Mouse (Mus musculus) stomach, postnatal 0 days (tissue): ENCODE measurements at regions not wholly inside any gene's neighbourhood (a gene's known extent, or its start where the extent isn't known, plus 50 kb on each side); places are given as distances from the start of the nearest gene placed in this dataset.

Source experiments
- CTCF ChIP-seq: IDR thresholded peaks from 2 replicates; pipeline ENCODE4 v1.5.1; 2016; ENCODE audit warnings: antibody characterized with exemption, low read depth, mild to moderate bottlenecking, moderate library complexity
- EP300 ChIP-seq: optimal IDR thresholded peaks from 2 replicates; pipeline ENCODE3; 2016; ENCODE audit warnings: antibody characterized with exemption

- TF ChIP-seq EP300 (no peak), CTCF (no peak)
These were observed 94.9 kb upstream of the Nox4 start for GRCm38 (mm10) chr7:87150991-87151390.
